Comparison of ENCODE assay signal across 25 mouse cellular contexts in the genomic region with DNA sequence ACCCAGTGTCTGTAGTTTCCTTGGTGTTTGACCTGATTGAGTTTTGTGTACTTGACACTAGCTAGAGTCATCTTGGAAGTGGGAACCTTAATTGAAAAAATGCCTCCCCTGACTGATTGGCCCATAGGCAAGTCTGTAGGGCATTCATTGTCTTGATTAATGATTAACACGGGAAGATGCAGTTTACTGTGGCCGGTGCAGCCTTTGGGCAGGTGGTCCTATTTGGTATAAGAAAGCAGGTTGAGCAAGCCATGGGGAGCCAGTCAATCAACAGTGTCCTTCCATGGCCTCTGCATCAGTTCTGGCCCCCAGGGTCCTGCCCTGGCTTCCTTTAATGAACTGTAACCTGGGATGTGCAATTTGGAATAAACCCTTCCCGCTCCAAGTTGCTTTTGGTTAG.
DNase-seq lines count a peak whose midpoint lies in the region; ATAC-seq and TF ChIP-seq lines count a peak whose summit lies in the region.
"Had no signal": no experiment of that assay in that cellular context is flagged by ENCODE, and none has a peak within 500 bp of the region (broad histone marks: within the 10 kb centered on the region; RNA-seq: fewer than 3 reads in every experiment).

No protein-coding gene starts in this region.

- no peaks in the 10 kb centered on the region; the same call in 1 of the 2 replicates for H3K36me3 ChIP-seq in kidney, adult 2 months (ENCODE audit: control insufficient read depth, insufficient read depth, low read length)
- H3K36me3 ChIP-seq in liver, adult 2 months (ENCODE audit: control insufficient read depth, insufficient read depth, low read length) = peaks cover 15% of the 10 kb centered on the region
- no peaks in the 10 kb centered on the region for H3K36me3 ChIP-seq in liver, embryonic 12.5 days
- H3K36me3 ChIP-seq: embryonic facial prominence, embryonic 12.5 days; G1E; hindbrain, embryonic 10.5 days; hindbrain, embryonic 15.5 days had no signal

- no peak overlapping the region for H3K4me3 ChIP-seq in kidney, adult 2 months (ENCODE audit: insufficient read depth, low read depth, low read length)
- H3K4me3 ChIP-seq in liver, adult 2 months (ENCODE audit: insufficient read depth, low read depth, low read length) = no peak overlapping the region
- no peak overlapping the region for H3K4me3 ChIP-seq in liver, embryonic 12.5 days
- H3K4me3 ChIP-seq: embryonic facial prominence, embryonic 12.5 days; hindbrain, embryonic 10.5 days; hindbrain, embryonic 15.5 days had no signal

- H3K9me3 ChIP-seq in liver, embryonic 12.5 days (replicated peaks) = no peaks in the 10 kb centered on the region
- H3K9me3 ChIP-seq: embryonic facial prominence, embryonic 12.5 days; hindbrain, embryonic 10.5 days; hindbrain, embryonic 15.5 days had no signal

- WGBS in kidney, adult 2 months = 41% methylated on average over 3 of the region's 3 CpGs
- 59% methylated on average over 3 of the region's 3 CpGs for WGBS in liver, adult 2 months
- WGBS in liver, embryonic 12.5 days (ENCODE audit: insufficient replicate concordance) = 80% methylated on average over 3 of the region's 3 CpGs

- H3K9ac ChIP-seq in liver, adult 2 months (ENCODE audit: low read depth, low read length) = no peak overlapping the region
- H3K9ac ChIP-seq in liver, embryonic 12.5 days = no peak overlapping the region
- H3K9ac ChIP-seq: embryonic facial prominence, embryonic 12.5 days; forebrain, postnatal 0 days; hindbrain, embryonic 15.5 days; lung, embryonic 14.5 days had no signal

- H3K27me3 ChIP-seq in kidney, adult 2 months (replicated peaks; ENCODE audit: control insufficient read depth, insufficient read depth, low read length) = no peaks in the 10 kb centered on the region
- no peaks in the 10 kb centered on the region for H3K27me3 ChIP-seq in liver, adult 2 months (ENCODE audit: control insufficient read depth, insufficient read depth, low read length)
- H3K27me3 ChIP-seq in liver, embryonic 12.5 days (replicated peaks) = no peaks in the 10 kb centered on the region
- H3K27me3 ChIP-seq: embryonic facial prominence, embryonic 12.5 days; hindbrain, embryonic 15.5 days had no signal

- no peak for TF ChIP-seq POLR2A in kidney, adult 2 months (IDR thresholded peaks at IDR 0.05; ENCODE audit: low read depth, low read length)
- no peak for TF ChIP-seq POLR2A in liver, adult 2 months (IDR thresholded peaks at IDR 0.05; ENCODE audit: extremely low read depth, insufficient read depth, low read length)

- peak; percentile 17 for DNase-seq in kidney, adult 2 months
- no peak for DNase-seq in kidney, postnatal 14 days
- DNase-seq in liver, adult 2 months (ENCODE audit: extremely low read depth, low read depth, low spot score) = peak; percentile 14
- no peak for DNase-seq in liver
- DNase-seq in yolk sac, embryonic 10.5 days (ENCODE audit: low spot score) = peak; percentile 42
- no peak for DNase-seq in embryo, embryonic 9.5 days (ENCODE audit: extremely low spot score)
- DNase-seq: adrenal gland, adult 8-10 months; cerebellum, adult 8-10 months; cerebellum, postnatal 25 days; forebrain, postnatal 0 days; heart, postnatal 14 days; layer of hippocampus, postnatal 36 days; left cerebral cortex, postnatal 4 days; lung, embryonic 14.5 days; lung, postnatal 14 days; midbrain, embryonic 14.5 days; right cerebral cortex, postnatal 14 days; thymus, adult 18-20 months; thymus, postnatal 25 days had no signal

- peaks cover 7% of the 10 kb centered on the region; the same call in 1 of the 2 replicates for H3K79me2 ChIP-seq in liver, adult 2 months (ENCODE audit: control insufficient read depth, insufficient read depth, low read length)

- H3K27ac ChIP-seq in kidney, adult 2 months (ENCODE audit: insufficient read depth, low read depth, low read length) = no peak overlapping the region
- no peak overlapping the region for H3K27ac ChIP-seq in liver, adult 2 months (replicated peaks; ENCODE audit: insufficient read depth, low read depth, low read length)
- H3K27ac ChIP-seq in liver, embryonic 12.5 days = no peak overlapping the region
- H3K27ac ChIP-seq: embryonic facial prominence, embryonic 12.5 days; hindbrain, embryonic 10.5 days; hindbrain, embryonic 15.5 days had no signal

- no peak overlapping the region for H3K4me2 ChIP-seq in liver, embryonic 12.5 days
- H3K4me2 ChIP-seq: embryonic facial prominence, embryonic 12.5 days; hindbrain, embryonic 15.5 days; lung, embryonic 14.5 days had no signal

- ATAC-seq in liver, embryonic 12.5 days = peak; percentile 37; the same call in 1 of the 2 replicates
- ATAC-seq: forebrain, postnatal 0 days; inflammation-experienced regulatory T-cells, adult 6 months had no signal

- TF ChIP-seq CTCF in kidney, adult 2 months (conservative IDR thresholded peaks at IDR 0.05; ENCODE audit: insufficient read depth, insufficient read length, low read depth, low read length) = no peak
- TF ChIP-seq CTCF in liver, adult 2 months (IDR thresholded peaks at IDR 0.05; ENCODE audit: low read depth, low read length) = no peak

- H3K4me1 ChIP-seq in kidney, adult 2 months (ENCODE audit: control insufficient read depth, insufficient read depth, low read length) = peaks cover 12% of the 10 kb centered on the region
- H3K4me1 ChIP-seq in liver, adult 2 months (ENCODE audit: control insufficient read depth, insufficient read depth, low read length) = peaks cover 7% of the 10 kb centered on the region
- peaks cover 4% of the 10 kb centered on the region for H3K4me1 ChIP-seq in liver, embryonic 12.5 days
- H3K4me1 ChIP-seq: embryonic facial prominence, embryonic 12.5 days; hindbrain, embryonic 10.5 days; hindbrain, embryonic 15.5 days had no signal

Comparison
In these comparisons a context has a peak if more than half of its experiments do, and no peak if none do; other contexts are left out.
1. DNase-seq: peak in kidney, adult 2 months (single experiment), liver, adult 2 months (single experiment) and yolk sac, embryonic 10.5 days (single experiment); none in kidney, postnatal 14 days (single experiment), liver (single experiment) and embryo, embryonic 9.5 days (single experiment).